Mouse (Mus musculus) kidney, postnatal 25 days (tissue): Measurements from ENCODE around the gene Pygb.
A peak's percentile ranks its signal among the peaks of the same experiment; 100 is the strongest.

Experiments used
- DNase-seq, 2 experiments: peaks; one replicate each; pipeline ENCODE4 v3.0.0; 2021; ENCODE audit warnings: mixed read lengths in 2 of 2

Pygb gene

DNA sequence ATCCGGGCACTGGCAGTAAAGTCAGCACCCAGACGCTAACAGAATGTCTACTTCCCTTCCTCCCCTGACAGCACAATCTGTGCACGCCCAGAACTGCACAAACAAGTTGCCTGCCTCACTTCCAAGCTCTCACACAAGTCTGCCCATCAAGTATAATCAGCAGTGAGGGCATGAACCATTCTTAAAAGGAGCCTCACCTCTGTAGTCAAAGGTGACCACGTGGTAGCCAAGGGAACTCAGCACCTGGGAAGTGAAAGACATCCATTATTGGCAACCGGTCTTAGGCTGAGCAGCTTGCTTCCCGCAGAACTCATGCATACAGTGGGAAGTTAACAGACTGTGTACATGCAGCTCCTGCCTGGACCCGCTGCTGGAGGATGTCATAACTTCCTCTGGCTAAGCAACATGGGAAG is 55.5 kb downstream of the Pygb start:
- no peak for DNase-seq

DNA sequence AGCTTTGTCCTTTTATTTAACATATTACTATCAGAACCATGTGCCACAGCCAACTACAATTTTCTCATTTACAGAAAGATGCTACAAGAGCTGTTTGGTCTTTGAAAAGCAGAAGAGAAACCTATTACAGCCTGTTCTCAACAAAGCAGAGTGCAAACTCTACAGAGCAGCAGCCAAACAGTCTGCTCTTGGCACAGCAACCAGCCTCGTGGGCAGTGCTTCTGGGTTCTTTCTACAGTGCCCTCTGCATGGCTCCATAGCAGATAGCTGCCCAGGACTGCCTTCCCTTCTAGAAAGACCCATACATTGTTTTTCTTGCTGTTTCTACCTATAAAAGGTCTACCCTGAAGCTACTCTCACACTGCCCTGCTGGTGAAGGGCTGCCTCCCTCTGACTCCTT is 58.3 kb downstream of the Pygb start:
- no peak for DNase-seq

GRCm38 (mm10) chr2:150847436-150847995 is 61.0 kb downstream of the Pygb start:
- DNase-seq: no peak

DNA sequence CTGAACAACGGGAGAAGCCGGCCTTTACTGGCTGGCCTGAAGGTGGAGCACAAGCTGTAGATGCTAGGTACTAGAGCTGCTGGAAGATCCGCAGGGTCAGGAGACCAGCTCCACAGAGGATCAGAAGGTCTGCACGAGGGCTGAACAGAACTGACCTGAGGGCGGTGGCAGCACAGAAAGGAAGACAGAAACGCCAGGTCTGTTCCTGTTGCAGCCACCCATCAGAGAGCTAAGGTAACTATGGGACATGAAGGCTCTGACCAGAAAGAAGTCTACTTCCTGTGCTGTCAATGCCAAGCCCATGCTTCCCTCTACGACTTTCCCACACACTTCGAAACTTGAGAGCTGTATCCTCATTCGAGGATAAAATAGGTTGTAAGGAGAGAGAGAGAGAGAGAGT is 64.7 kb downstream of the Pygb start:
- DNase-seq: peak; percentile 18 to 50

- no peak for DNase-seq
These were observed 68.7 kb downstream of the Pygb start for GRCm38 (mm10) chr2:150855186-150855585.

GRCm38 (mm10) chr2:150858724-150859487 is 72.4 kb downstream of the Pygb start:
- peak; percentile 46 to 72 for DNase-seq

GRCm38 (mm10) chr2:150859709-150860470 is 73.4 kb downstream of the Pygb start:
- no peak for DNase-seq

DNA sequence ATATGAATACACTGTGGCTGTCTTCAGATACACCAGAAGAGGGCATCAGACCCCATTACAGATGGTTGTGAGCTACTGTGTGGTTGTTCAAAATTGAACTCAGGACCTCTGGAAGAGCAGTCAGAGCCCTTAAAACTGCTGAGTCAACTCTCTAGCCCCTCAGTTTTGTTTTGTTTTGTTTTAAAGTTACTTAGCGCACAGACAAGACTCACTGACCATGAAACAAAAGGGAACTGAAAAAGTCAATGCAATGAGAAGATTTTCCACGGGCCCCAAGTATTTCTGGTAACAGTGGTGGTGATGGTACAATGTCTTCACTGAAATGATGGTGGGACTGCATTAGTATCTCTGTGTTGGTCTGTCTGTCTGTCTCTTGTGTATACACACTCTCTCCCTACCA is 74.6 kb downstream of the Pygb start:
- no peak for DNase-seq

DNA sequence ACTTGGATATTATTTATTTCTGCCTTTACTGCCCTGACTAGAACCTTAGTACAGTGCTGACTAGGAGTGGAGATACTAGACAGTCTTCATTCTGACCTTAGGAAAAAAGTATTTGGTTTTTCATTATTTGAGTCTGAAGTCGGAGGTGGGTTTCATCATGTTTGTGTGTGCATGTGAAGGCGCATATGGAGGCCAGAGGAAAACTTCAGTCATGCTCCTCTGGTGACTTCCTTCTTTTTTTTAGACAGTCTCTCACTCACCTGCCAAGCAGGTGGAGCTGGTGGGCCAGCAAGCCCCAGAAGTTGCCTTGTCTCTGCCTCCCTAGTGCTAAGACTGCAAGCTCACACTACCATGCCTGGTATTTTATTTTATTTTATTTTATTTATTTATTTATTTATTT is 80.5 kb downstream of the Pygb start:
- DNase-seq: no peak

GRCm38 (mm10) chr2:150869446-150869845 is 82.9 kb downstream of the Pygb start:
- DNase-seq: no peak

DNA sequence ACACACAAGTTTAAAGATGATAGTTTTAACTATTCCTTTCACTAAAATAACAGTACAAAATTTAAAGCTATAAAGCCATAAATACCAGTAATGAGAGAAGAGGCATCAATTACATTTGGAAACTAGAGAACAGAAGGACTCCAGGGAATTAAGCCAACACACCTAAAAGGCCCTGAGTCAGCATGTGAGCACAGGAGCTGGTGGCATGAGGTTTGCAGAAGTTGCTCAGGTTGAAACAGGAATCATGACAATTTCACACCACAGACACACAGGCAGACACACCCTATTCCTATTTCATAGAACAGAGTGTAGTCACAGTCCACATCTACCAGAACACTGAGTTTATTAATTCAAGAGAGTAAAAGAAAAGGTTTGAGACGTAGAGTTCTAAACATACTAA is 88.0 kb downstream of the Pygb start:
- no peak for DNase-seq

DNA sequence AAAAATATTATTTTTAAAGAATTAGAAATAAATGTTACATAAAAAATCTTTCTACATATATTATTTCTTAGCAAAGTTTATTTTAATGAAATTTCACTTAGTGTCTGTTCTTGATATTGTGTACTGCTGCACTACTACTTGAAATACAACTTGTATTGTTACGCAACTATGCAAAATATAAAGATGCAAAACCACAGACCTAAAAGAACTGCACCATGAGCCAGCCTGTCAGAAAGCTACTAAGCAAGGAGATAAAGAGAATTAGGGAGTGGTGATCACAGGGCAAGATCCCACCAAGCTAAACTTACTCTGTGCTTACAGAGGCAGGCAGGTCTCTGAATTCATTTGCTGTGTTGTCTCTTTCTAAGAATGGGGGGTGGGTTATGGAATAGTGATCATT is 88.7 kb downstream of the Pygb start:
- DNase-seq: no peak

DNA sequence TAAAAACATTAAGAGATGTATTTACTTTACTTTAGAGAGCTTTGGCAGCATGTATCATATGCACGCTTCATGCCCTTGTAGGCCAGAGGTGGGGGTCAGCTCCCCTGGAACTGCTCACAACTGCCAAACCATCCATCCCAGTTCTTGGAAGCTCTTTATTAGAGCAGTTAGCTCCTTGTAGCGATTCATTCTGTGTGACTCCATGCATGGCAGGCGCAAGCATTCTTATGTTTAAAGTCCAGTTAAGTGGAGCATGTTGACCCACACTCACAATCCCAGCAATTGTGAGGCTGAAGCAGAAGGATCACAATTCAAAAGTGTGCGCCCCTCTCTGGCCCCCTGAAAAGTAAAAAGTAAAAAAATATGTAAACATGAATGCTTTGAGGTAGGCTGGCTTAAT is 91.0 kb downstream of the Pygb start:
- peak; percentile 34 to 45 for DNase-seq
